Mouse (Mus musculus) layer of hippocampus, adult 9-11 months (tissue): ENCODE measurements around the gene Mtcl1.

Source experiments
- DNase-seq: peaks from one replicate; pipeline ENCODE4 v3.0.0; 2022

Gene Mtcl1

GRCm38 (mm10) chr17:66358026-66358978 lies 91.2 kb downstream of the Mtcl1 start:
- DNase-seq = no peak

DNA sequence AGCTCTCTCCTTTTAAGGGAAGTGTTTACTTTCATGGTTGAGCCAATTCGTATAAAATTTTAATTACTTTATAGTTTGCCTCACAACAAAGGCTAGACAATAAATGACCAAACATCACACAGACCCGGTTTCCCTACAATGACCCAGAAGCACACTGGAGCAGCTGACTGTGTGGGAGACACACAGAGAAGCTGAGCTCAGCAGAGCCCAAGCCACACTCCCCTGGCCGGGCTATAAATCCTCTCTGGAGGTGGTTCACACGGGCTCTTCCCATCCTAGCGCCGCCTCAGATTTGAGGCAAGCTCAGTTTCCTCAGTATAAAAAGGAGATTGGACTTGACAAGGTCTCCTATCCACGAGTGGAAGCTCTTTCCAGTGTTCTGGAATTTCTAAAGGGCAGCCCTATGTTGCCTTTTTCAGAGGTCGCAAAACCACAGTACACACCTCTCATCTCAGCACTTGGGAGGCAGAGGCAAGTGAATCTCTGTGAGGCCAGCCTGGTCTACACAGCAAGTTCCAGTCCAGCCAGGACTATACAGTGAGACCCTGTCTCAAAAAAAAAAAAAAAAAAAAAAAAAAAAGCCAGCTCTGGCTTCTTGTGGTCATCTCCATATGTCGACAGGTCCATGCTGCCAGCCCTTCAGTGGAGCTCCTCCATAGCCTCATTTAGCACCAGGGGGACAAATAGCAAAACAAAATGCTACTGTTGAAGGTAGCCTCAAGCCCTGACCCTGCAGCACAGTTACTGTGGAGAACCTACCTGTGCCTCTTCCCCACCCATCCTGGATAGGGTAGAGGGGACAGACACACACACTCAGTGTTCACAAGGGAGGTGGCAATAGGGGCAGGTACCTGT lies 92.2 kb downstream of the Mtcl1 start:
- no peak for DNase-seq

- no peak for DNase-seq
These were observed 95.6 kb downstream of the Mtcl1 start for GRCm38 (mm10) chr17:66353907-66354306.

DNA sequence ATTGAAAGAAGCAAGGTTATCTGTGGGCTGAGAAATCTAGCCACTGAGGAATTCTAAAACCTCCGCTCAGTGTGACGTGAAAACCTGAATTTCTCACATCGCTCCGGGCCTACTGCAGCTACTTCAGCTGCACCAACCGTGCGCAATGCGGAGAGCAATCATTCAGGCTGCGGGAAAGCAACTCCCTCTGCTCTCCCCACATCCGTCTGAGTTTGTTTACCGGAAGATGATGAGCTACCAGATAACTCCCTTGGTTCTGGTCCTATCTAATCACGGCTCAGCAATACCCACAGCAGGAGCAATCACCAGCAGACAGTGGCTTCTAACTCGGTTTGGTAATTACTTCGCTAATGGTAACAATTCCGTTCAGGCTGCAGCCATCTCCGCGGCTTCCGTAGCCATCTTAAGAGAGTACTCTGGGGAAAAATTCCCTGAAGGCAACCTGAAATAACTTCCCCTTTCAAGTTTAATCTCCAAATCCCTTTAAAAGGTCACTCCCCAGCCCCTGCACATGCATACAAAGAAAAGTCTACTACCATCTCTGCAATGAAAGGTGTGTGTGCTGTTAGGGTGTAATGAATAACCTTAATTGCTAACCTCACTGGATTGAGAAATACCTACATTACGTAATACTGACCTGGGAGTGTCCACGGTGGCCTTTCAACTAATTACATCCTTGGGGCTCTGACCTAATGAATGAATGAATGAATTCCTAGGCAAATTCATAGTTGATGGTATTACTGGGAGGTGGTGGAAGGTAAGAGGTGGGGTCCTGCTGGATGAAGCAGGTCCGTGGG lies 96.5 kb downstream of the Mtcl1 start:
- no peak for DNase-seq

DNA sequence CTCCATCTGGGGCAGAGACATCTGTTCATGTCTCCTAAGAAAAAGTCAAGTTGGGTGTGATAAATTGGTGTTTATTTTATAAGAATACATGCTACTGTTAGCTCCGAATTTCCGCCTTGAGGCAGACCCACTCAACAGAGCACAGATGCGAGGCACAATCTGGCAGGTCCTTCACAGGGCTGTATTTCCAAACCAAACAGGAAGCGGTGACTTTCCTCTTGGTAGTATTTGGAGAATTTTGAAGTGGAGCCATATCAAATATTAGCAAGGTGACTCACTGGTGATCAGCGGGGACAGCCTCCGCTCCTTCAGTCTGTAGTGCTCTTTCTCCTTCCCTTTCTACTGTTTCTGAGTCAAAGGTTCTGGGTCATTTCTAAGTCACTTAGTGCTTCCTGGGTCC lies 97.3 kb downstream of the Mtcl1 start:
- peak; percentile 73 for DNase-seq

- DNase-seq = no peak
These were observed 98.9 kb downstream of the Mtcl1 start for GRCm38 (mm10) chr17:66350689-66351088.

DNA sequence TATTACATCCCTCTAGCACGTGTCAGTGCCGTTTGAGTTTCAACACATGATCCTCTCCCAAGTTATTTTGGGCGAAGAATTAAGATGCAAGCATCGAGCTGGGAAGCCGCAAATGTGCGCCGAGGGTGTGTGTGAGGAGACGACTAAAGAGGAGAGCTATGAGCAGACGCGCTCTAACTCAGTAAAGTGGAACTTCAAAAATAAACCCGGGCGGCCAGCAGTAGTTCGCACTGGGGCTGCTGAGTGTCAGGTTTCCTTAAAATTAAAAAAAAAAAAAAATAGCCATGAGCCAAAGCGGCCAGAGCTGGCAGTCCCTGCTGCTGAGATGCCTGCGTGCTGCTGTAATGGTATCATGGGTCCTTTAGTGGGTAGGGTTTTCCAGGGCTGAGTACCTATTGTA lies 99.4 kb downstream of the Mtcl1 start:
- DNase-seq = peak; percentile 62

DNA sequence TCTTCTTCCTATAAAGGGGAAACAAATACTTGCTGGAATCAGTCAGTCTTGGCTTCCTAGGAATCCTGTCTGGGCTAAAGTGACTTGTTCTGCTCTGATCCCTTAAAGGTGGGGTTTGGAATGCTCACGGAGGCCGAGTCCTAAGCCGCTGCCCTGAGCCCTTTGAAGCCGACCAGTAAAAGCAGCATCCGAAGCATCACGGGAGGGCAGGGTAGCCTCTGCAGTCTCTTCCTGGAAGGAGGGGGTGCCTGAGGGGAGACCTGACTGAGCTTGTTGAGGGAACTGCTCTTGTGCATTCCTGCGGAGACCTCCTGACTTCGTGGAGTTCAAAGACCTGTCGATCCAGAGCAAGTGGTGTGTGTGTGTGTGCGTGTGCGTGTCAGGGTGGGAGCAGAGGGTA lies 103.2 kb downstream of the Mtcl1 start:
- DNase-seq = no peak

- DNase-seq = no peak
These were observed 103.9 kb downstream of the Mtcl1 start for GRCm38 (mm10) chr17:66345680-66346079.

GRCm38 (mm10) chr17:66342932-66343331 lies 106.6 kb downstream of the Mtcl1 start:
- DNase-seq = no peak

GRCm38 (mm10) chr17:66341670-66342069 lies 107.9 kb downstream of the Mtcl1 start:
- DNase-seq = no peak

GRCm38 (mm10) chr17:66340798-66341197 lies 108.8 kb downstream of the Mtcl1 start:
- no peak for DNase-seq

DNA sequence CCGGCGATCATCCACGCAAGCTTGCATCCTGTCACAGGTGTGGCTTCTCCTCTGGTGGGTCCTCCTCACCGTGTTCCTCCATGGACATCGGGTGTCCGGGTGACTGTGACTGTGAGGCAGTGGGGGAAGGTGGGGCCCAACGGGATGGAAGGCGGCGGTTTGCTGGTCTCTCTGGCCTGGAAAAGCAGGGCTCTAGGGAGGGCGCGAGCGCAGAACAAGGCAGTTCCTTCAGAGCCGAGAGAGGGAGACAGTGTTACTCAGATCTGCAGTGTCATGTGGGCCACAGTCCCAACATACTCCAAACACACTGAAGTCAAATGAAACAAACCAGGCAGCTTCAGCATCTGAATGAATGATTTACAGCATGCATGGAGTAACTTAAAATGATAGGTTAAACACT lies 111.6 kb downstream of the Mtcl1 start:
- no peak for DNase-seq

DNA sequence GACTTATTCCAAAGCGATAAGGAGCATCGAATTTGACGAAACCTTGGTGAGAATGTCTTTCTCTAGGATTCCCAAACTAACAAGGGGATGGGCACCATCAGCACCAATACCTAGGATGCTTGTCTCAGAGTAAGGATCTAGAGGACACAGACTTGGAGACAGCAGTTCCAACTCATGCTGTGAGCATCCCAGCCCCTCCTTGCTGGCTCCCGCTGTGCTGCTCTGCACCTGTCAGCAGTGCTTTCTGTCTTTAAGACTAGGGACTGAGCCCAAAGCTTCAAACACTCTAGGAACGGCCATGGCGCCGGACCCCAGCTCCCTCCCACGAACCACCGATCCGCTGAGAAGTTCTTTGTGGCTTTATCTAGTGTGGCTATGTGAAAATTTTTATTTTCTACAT lies 114.0 kb downstream of the Mtcl1 start:
- DNase-seq = no peak

DNA sequence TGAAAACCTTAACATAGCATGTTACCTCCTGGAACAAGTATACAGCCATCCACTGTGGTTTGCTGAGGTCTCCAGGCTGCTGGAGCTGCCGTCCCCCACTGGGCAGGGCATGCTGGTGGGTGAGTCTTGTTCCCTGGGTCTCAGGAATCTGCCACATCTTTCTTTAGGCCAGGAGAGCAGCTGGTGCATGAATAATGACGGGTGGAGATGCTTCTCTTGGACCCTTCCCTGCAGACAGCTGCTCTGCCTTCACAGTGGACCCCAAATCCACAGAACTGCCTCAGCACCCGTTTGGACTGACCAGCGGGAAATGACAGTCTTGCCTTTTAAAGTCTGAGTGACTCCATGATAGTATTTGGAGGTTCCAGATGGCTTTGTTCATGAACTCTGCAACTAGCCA lies 114.7 kb downstream of the Mtcl1 start:
- DNase-seq = no peak

- no peak for DNase-seq
These were observed 118.3 kb downstream of the Mtcl1 start for GRCm38 (mm10) chr17:66331207-66331606.

GRCm38 (mm10) chr17:66326552-66327045 lies 123.0 kb downstream of the Mtcl1 start:
- DNase-seq = no peak

- DNase-seq = no peak
These were observed 123.4 kb downstream of the Mtcl1 start for GRCm38 (mm10) chr17:66326204-66326545.

GRCm38 (mm10) chr17:66325440-66326203 lies 123.9 kb downstream of the Mtcl1 start:
- peak; percentile 79 for DNase-seq

DNA sequence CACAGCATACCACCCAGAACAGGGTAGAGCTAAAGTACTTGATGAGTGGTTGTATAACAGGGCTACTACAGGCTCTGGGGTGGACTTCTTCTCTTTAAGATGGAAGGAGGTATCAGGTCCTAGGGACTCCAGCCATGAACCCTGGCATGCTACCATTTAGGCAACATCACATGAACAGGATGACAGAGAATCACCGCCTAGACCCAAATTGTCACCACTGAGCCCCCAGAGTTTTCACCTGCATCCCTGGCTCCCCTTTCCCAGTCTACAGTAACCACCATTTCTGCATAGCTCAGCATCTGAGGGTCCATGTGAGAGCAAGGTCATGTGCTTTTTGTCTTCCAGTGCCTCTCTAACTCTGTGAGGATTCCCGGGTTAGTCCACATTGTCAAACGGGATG lies 124.7 kb downstream of the Mtcl1 start:
- DNase-seq = no peak

GRCm38 (mm10) chr17:66322646-66323255 lies 126.8 kb downstream of the Mtcl1 start:
- no peak for DNase-seq

DNA sequence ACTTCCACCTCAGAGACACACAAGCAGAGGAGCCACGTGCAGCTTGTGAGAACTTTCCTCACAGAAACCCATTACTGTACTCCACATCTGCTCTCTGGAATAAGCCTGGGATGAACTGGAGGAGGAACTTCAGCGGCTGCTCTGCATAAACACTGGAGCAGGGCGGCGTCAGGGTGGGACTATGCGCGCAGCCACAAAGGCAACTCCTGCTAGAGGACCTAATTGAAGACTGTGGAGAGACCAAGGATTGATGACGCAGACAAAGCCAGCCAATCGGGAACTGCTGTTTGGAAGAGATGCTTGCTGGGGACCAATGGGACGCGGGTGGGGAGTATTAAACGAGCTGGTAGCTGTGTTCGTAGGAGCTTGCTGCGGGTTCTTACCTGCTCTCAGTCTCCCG lies 127.6 kb downstream of the Mtcl1 start:
- no peak for DNase-seq
